8 mouse cellular contexts compared by ENCODE assay signal in genomic region chr17:5491801-5492745, GRCm38 (mm10). TPM values are rescaled to one million over a fixed set of nuclear protein-coding genes. Genes with fewer than 3 reads are reported as not detected.
A peak's percentile ranks its signal among the peaks of the same experiment; 100 is the strongest.
DNase-seq lines count a peak whose midpoint lies in the region; ATAC-seq and TF ChIP-seq lines count a peak whose summit lies in the region.

Gene Zdhhc14 (plus strand): TSS chr17:5492557.

- peak within 1 kb of the TSS; percentile 93 for H3K4me3 ChIP-seq in bone marrow, adult 2 months (replicated peaks; ENCODE audit: control insufficient read depth, low read depth, low read length)
- H3K4me3 ChIP-seq in embryonic facial prominence, embryonic 14.5 days (ENCODE audit: low read depth, low read length), result peak within 1 kb of the TSS; percentile 74
- H3K4me3 ChIP-seq in kidney, adult 2 months (ENCODE audit: insufficient read depth, low read depth, low read length), result peak within 1 kb of the TSS; percentile 69
- H3K4me3 ChIP-seq in limb, embryonic 11.5 days (ENCODE audit: low read depth, low read length), result peak within 1 kb of the TSS; percentile 53
- H3K4me3 ChIP-seq in midbrain, embryonic 13.5 days (replicated peaks), result peak within 1 kb of the TSS; percentile 61
- H3K4me3 ChIP-seq in small intestine, adult 2 months (ENCODE audit: low read depth, low read length), result peak within 1 kb of the TSS; percentile 90

- H3K36me3 ChIP-seq in embryonic facial prominence, embryonic 14.5 days (ENCODE audit: control insufficient read depth, insufficient read depth, low read length), result no peaks in the 10 kb centered on the region
- H3K36me3 ChIP-seq in kidney, adult 2 months (ENCODE audit: control insufficient read depth, insufficient read depth, low read length), result no peaks in the 10 kb centered on the region
- no peaks in the 10 kb centered on the region for H3K36me3 ChIP-seq in limb, embryonic 11.5 days (ENCODE audit: control insufficient read depth, insufficient read depth, low read length)
- no peaks in the 10 kb centered on the region for H3K36me3 ChIP-seq in midbrain, embryonic 13.5 days
- H3K36me3 ChIP-seq in small intestine, adult 2 months (ENCODE audit: control insufficient read depth, insufficient read depth, low read length), result no peaks in the 10 kb centered on the region

- no peaks in the 10 kb centered on the region; the same call in 1 of the 2 replicates for H3K4me1 ChIP-seq in bone marrow, adult 2 months (ENCODE audit: control insufficient read depth, insufficient read depth, low read length)
- peaks cover 9% of the 10 kb centered on the region for H3K4me1 ChIP-seq in embryonic facial prominence, embryonic 14.5 days (ENCODE audit: control insufficient read depth, insufficient read depth, low read length)
- H3K4me1 ChIP-seq in kidney, adult 2 months (ENCODE audit: control insufficient read depth, insufficient read depth, low read length), result no peaks in the 10 kb centered on the region; the same call in 1 of the 2 replicates
- H3K4me1 ChIP-seq in limb, embryonic 11.5 days (ENCODE audit: control insufficient read depth, insufficient read depth, low read length), result peaks cover 7% of the 10 kb centered on the region
- peaks cover 33% of the 10 kb centered on the region for H3K4me1 ChIP-seq in midbrain, embryonic 13.5 days (replicated peaks)
- no peaks in the 10 kb centered on the region for H3K4me1 ChIP-seq in small intestine, adult 2 months (ENCODE audit: control insufficient read depth, insufficient read depth, insufficient read length, low read length)

- DNase-seq in A20 (ENCODE audit: low read depth, low spot score), result peak; percentile 88
- DNase-seq in embryonic facial prominence, embryonic 14.5 days (ENCODE audit: low spot score), result peak; percentile 95
- peak; percentile 92 to 96 for DNase-seq in heart, adult 18-20 months
- peak; percentile 96 for DNase-seq in kidney, adult 2 months
- DNase-seq in limb, embryonic 11.5 days (ENCODE audit: low spot score), result peak; percentile 86

- TF ChIP-seq POLR2A in bone marrow, adult 2 months (IDR thresholded peaks at IDR 0.05; ENCODE audit: borderline replicate concordance, control insufficient read depth, low read depth, low read length), result peak; percentile 94
- TF ChIP-seq POLR2A in kidney, adult 2 months (IDR thresholded peaks at IDR 0.05; ENCODE audit: low read depth, low read length), result peak; percentile 54
- peak; percentile 76 for TF ChIP-seq POLR2A in small intestine, adult 2 months (IDR thresholded peaks at IDR 0.05; ENCODE audit: low read depth, low read length)

- H3K27me3 ChIP-seq in embryonic facial prominence, embryonic 14.5 days (replicated peaks; ENCODE audit: control insufficient read depth, insufficient read depth, low read length), result peaks cover 10% of the 10 kb centered on the region; the same call in 1 of the 2 replicates
- H3K27me3 ChIP-seq in kidney, adult 2 months (replicated peaks; ENCODE audit: control insufficient read depth, insufficient read depth, low read length), result no peaks in the 10 kb centered on the region
- peaks cover 13% of the 10 kb centered on the region for H3K27me3 ChIP-seq in limb, embryonic 11.5 days (ENCODE audit: control insufficient read depth, insufficient read depth, low read length)
- peaks cover 18% of the 10 kb centered on the region for H3K27me3 ChIP-seq in midbrain, embryonic 13.5 days
- H3K27me3 ChIP-seq in small intestine, adult 2 months (ENCODE audit: control insufficient read depth, insufficient read depth, low read length), result no peaks in the 10 kb centered on the region

- peak within 1 kb of the TSS; percentile 76 for H3K9ac ChIP-seq in embryonic facial prominence, embryonic 14.5 days (ENCODE audit: low read depth, low read length)
- H3K9ac ChIP-seq in limb, embryonic 11.5 days (ENCODE audit: low read length), result peak within 1 kb of the TSS; percentile 53
- H3K9ac ChIP-seq in midbrain, embryonic 13.5 days (replicated peaks), result peak within 1 kb of the TSS; percentile 80

- ATAC-seq in embryonic facial prominence, embryonic 14.5 days (ENCODE audit: low read depth), result peak; percentile 92
- peak; percentile 89 for ATAC-seq in limb, embryonic 11.5 days (ENCODE audit: insufficient number of reproducible peaks, low FRiP score, low TSS enrichment, low read depth)
- peak; percentile 92 for ATAC-seq in midbrain, embryonic 13.5 days

- H3K9me3 ChIP-seq in embryonic facial prominence, embryonic 14.5 days (ENCODE audit: control insufficient read depth, low read length), result no peaks in the 10 kb centered on the region
- no peaks in the 10 kb centered on the region for H3K9me3 ChIP-seq in limb, embryonic 11.5 days (ENCODE audit: control insufficient read depth, low read length)
- no peaks in the 10 kb centered on the region for H3K9me3 ChIP-seq in midbrain, embryonic 13.5 days

- TF ChIP-seq CTCF in bone marrow, adult 2 months (IDR thresholded peaks at IDR 0.05; ENCODE audit: control insufficient read depth, insufficient read depth, low read length), result no peak
- TF ChIP-seq CTCF in kidney, adult 2 months (conservative IDR thresholded peaks at IDR 0.05; ENCODE audit: insufficient read depth, insufficient read length, low read depth, low read length), result no peak
- peak; percentile 2; the same call in 1 of the 2 replicates for TF ChIP-seq CTCF in small intestine, adult 2 months (IDR thresholded peaks at IDR 0.05; ENCODE audit: extremely low read depth, insufficient read length, insufficient replicate concordance, low read depth, low read length)

- peak within 1 kb of the TSS; percentile 98 for H3K4me2 ChIP-seq in embryonic facial prominence, embryonic 14.5 days (ENCODE audit: low read depth, low read length)
- H3K4me2 ChIP-seq in limb, embryonic 11.5 days (ENCODE audit: low read depth, severe bottlenecking), result peak within 1 kb of the TSS; percentile 100
- H3K4me2 ChIP-seq in midbrain, embryonic 13.5 days (replicated peaks), result peak within 1 kb of the TSS; percentile 88

- H3K27ac ChIP-seq in bone marrow, adult 2 months (ENCODE audit: control insufficient read depth, insufficient read depth, low read depth, low read length, poor library complexity), result peak within 1 kb of the TSS; percentile 97
- H3K27ac ChIP-seq in embryonic facial prominence, embryonic 14.5 days (replicated peaks; ENCODE audit: low read depth, low read length), result peak within 1 kb of the TSS; percentile 89
- peak within 1 kb of the TSS; percentile 54 for H3K27ac ChIP-seq in kidney, adult 2 months (ENCODE audit: insufficient read depth, low read depth, low read length)
- H3K27ac ChIP-seq in limb, embryonic 11.5 days (replicated peaks; ENCODE audit: low read depth, low read length), result peak within 1 kb of the TSS; percentile 3; the same call in 1 of the 2 replicates
- peak within 1 kb of the TSS; percentile 98 for H3K27ac ChIP-seq in midbrain, embryonic 13.5 days
- peak within 1 kb of the TSS; percentile 72 for H3K27ac ChIP-seq in small intestine, adult 2 months (ENCODE audit: insufficient read depth, low read depth, low read length)

- WGBS in bone marrow, adult 2 months, result under 1% methylated on average over 70 of the region's 70 CpGs
- under 1% methylated on average over 24 of the region's 70 CpGs for WGBS in embryonic facial prominence, embryonic 14.5 days
- WGBS in kidney, adult 2 months, result under 1% methylated on average over 70 of the region's 70 CpGs
- WGBS in limb, embryonic 11.5 days, result under 1% methylated on average over 70 of the region's 70 CpGs
- WGBS in midbrain, embryonic 13.5 days, result under 1% methylated on average over 65 of the region's 70 CpGs
- under 1% methylated on average over 70 of the region's 70 CpGs for WGBS in small intestine, adult 2 months

RNA-seq across cellular contexts. Expression of gene Zdhhc14, which starts in this region (rescaled TPM):
- 14.1 and 22.3 TPM in 2 replicates for polyA plus RNA-seq in bone marrow, adult 2 months (2011; ENCODE audit: insufficient read depth, insufficient read length, low replicate concordance, missing spikeins)
- 4.3 and 4.6 TPM in 2 replicates for polyA plus RNA-seq in embryonic facial prominence, embryonic 14.5 days (2014; fragmentation: Nextera tagmentation; extraction: Ambion mirVana)
- total RNA-seq in heart, adult 18-20 months (2021), result 1 to 10 TPM; 4.5 to 5.7 TPM
- polyA plus RNA-seq in kidney, adult 2 months (2012; rRNA removed), result 2.1 and 2.4 TPM in 2 replicates
- polyA plus RNA-seq in limb, embryonic 11.5 days (2014; fragmentation: Nextera tagmentation; extraction: Ambion mirVana), result 0.99 and 1.4 TPM in 2 replicates
- 4.4 and 5.8 TPM in 2 replicates for polyA plus RNA-seq in midbrain, embryonic 13.5 days (2015; fragmentation: Nextera tagmentation; extraction: Ambion mirVana)
- 1.9 and 2.9 TPM in 2 replicates for polyA plus RNA-seq in small intestine, adult 2 months (2012; rRNA removed)

Comparison
In these comparisons a context has a peak if more than half of its experiments do, and no peak if none do; other contexts are left out.
1. Peak in every context shown above with its lines: DNase-seq, ATAC-seq, H3K4me3 ChIP-seq and H3K27ac ChIP-seq.
2. H3K27ac ChIP-seq: peak in every context shown above with its lines; median percentile 98 in midbrain, embryonic 13.5 days; 97 in bone marrow, adult 2 months; 89 in embryonic facial prominence, embryonic 14.5 days; 72 in small intestine, adult 2 months; 54 in kidney, adult 2 months; 3 in limb, embryonic 11.5 days.